Mouse (Mus musculus): ENCODE measurements around the gene Plekhm3. TPM values are rescaled to one million over a fixed set of nuclear protein-coding genes. Genes with fewer than 3 reads are reported as not detected.
"Not testable (repeated sequence)": the region's sequence is repeated elsewhere in the genome, so short reads cannot be mapped to it uniquely, and the experiment has no call there.

Plekhm3 gene
- total and polyA plus RNA-seq, 3 experiments = 3.0 to 25.8 (median 8.0) TPM

- H3K4me1 ChIP-seq (ENCODE audit: insufficient read depth, low read depth, low read length) = no peaks in the 10 kb centered on the region
- H3K36me3 ChIP-seq (replicated peaks) = no peaks in the 10 kb centered on the region
- H3K4me3 ChIP-seq (ENCODE audit: low read depth, low read length) = no peak overlapping the region
- ATAC-seq (ENCODE audit: extremely low read depth, insufficient number of reproducible peaks, low FRiP score, poor library complexity, severe bottlenecking) = no peak
- no peaks in the 10 kb centered on the region for H3K9me3 ChIP-seq (replicated peaks)
- no peak for TF ChIP-seq TAL1 (conservative IDR thresholded peaks at IDR 0.05; ENCODE audit: low read depth, low read length)
- TF ChIP-seq GATA1 (IDR thresholded peaks at IDR 0.05; ENCODE audit: borderline replicate concordance, low read length) = no peak
- no peak for TF ChIP-seq GATA2 (IDR thresholded peaks at IDR 0.05; ENCODE audit: borderline replicate concordance, low read depth, low read length)
- no peak for TF ChIP-seq POLR2AphosphoS5 (IDR thresholded peaks at IDR 0.05; ENCODE audit: insufficient replicate concordance, low read depth, low read length)
- no peak for TF ChIP-seq CTCF (IDR thresholded peaks at IDR 0.05; ENCODE audit: low read depth, low read length)
- H3K27me3 ChIP-seq (ENCODE audit: insufficient read depth, low read length) = peaks cover 22% of the 10 kb centered on the region
- DNase-seq (ENCODE audit: low spot score) = no peak
These were observed 21.7 kb upstream of the Plekhm3 start for GRCm38 (mm10) chr1:64978321-64978799.

DNA sequence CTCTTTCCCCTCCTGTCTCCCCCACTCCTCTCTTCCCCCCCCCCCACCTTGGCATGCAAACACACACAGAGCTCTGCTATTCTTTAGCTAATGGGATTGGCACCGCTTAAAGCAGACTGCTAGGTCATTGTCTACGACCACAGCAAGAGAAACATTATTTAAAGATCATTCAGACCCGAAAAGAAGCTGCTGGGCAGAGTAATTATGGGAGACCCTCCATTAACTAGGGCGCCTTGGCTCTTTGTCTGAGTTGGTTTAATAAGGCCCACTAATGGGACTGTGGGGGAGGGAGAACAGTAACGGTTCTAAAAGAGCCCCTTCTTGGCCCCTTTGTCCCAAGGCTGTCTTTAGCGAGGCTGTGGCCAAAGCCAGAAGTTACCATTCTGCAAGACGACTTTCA, 18.7 kb upstream of the Plekhm3 start:
- ATAC-seq (ENCODE audit: extremely low read depth, insufficient number of reproducible peaks, low FRiP score, poor library complexity, severe bottlenecking) = no peak
- Histone ChIP-seq H3K36me3 (replicated peaks) (no peaks in the 10 kb centered on the region), H3K4me1 (ENCODE audit: insufficient read depth, low read depth, low read length) (peaks cover 2% of the 10 kb centered on the region; the same call in 1 of the 2 replicates), H3K9me3 (replicated peaks) (no peaks in the 10 kb centered on the region), H3K4me3 (ENCODE audit: low read depth, low read length) (no peak overlapping the region), H3K27me3 (ENCODE audit: insufficient read depth, low read length) (peaks cover 34% of the 10 kb centered on the region)
- no peak for TF ChIP-seq GATA2 (IDR thresholded peaks at IDR 0.05; ENCODE audit: borderline replicate concordance, low read depth, low read length)
- TF ChIP-seq CTCF (IDR thresholded peaks at IDR 0.05; ENCODE audit: low read depth, low read length) = no peak
- TF ChIP-seq POLR2AphosphoS5 (IDR thresholded peaks at IDR 0.05; ENCODE audit: insufficient replicate concordance, low read depth, low read length) = no peak
- TF ChIP-seq GATA1 (IDR thresholded peaks at IDR 0.05; ENCODE audit: borderline replicate concordance, low read length) = no peak
- no peak for TF ChIP-seq TAL1 (conservative IDR thresholded peaks at IDR 0.05; ENCODE audit: low read depth, low read length)
- DNase-seq (ENCODE audit: low spot score) = no peak

- Histone ChIP-seq H3K4me3 (ENCODE audit: low read depth, low read length) (no peak overlapping the region), H3K27me3 (ENCODE audit: insufficient read depth, low read length) (peaks cover 24% of the 10 kb centered on the region), H3K9me3 (replicated peaks) (no peaks in the 10 kb centered on the region), H3K4me1 (ENCODE audit: insufficient read depth, low read depth, low read length) (peaks cover 2% of the 10 kb centered on the region; the same call in 1 of the 2 replicates), H3K36me3 (replicated peaks) (no peaks in the 10 kb centered on the region)
- DNase-seq (ENCODE audit: low spot score) (no peak), ATAC-seq (ENCODE audit: extremely low read depth, insufficient number of reproducible peaks, low FRiP score, poor library complexity, severe bottlenecking) (no peak)
- TF ChIP-seq GATA2 (IDR thresholded peaks at IDR 0.05; ENCODE audit: borderline replicate concordance, low read depth, low read length) (no peak), CTCF (IDR thresholded peaks at IDR 0.05; ENCODE audit: low read depth, low read length) (no peak), TAL1 (conservative IDR thresholded peaks at IDR 0.05; ENCODE audit: low read depth, low read length) (no peak), POLR2AphosphoS5 (IDR thresholded peaks at IDR 0.05; ENCODE audit: insufficient replicate concordance, low read depth, low read length) (no peak), GATA1 (IDR thresholded peaks at IDR 0.05; ENCODE audit: borderline replicate concordance, low read length) (no peak)
These were observed 14.1 kb upstream of the Plekhm3 start for GRCm38 (mm10) chr1:64970685-64971084.

GRCm38 (mm10) chr1:64957021-64957489, 431 bp upstream of the Plekhm3 start:
- H3K4me1 ChIP-seq (ENCODE audit: insufficient read depth, low read depth, low read length) = peaks cover 17% of the 10 kb centered on the region
- ATAC-seq (ENCODE audit: extremely low read depth, insufficient number of reproducible peaks, low FRiP score, poor library complexity, severe bottlenecking) = no peak
- TF ChIP-seq GATA1 (IDR thresholded peaks at IDR 0.05; ENCODE audit: borderline replicate concordance, low read length) (no peak), TAL1 (conservative IDR thresholded peaks at IDR 0.05; ENCODE audit: low read depth, low read length) (no peak), POLR2AphosphoS5 (IDR thresholded peaks at IDR 0.05; ENCODE audit: insufficient replicate concordance, low read depth, low read length) (no peak), CTCF (IDR thresholded peaks at IDR 0.05; ENCODE audit: low read depth, low read length) (no peak), GATA2 (IDR thresholded peaks at IDR 0.05; ENCODE audit: borderline replicate concordance, low read depth, low read length) (no peak)
- H3K4me3 ChIP-seq (ENCODE audit: low read depth, low read length) = peak overlapping the region; percentile 85
- 0 out of 2 replicates have a peak, but pooled peaks cover 2% of the 10 kb centered on the region for H3K27me3 ChIP-seq (ENCODE audit: insufficient read depth, low read length)
- no peaks in the 10 kb centered on the region for H3K36me3 ChIP-seq (replicated peaks)
- no peaks in the 10 kb centered on the region for H3K9me3 ChIP-seq (replicated peaks)
- DNase-seq (ENCODE audit: low spot score) = no peak

GRCm38 (mm10) chr1:64954786-64955185, 1.8 kb downstream of the Plekhm3 start:
- not testable (repeated sequence) for H3K27me3 ChIP-seq (ENCODE audit: insufficient read depth, low read length); DNase-seq (ENCODE audit: low spot score); H3K4me3 ChIP-seq (ENCODE audit: low read depth, low read length); H3K36me3 ChIP-seq (replicated peaks); H3K9me3 ChIP-seq (replicated peaks); ATAC-seq (ENCODE audit: extremely low read depth, insufficient number of reproducible peaks, low FRiP score, poor library complexity, severe bottlenecking)
- peaks cover 20% of the 10 kb centered on the region for H3K4me1 ChIP-seq (ENCODE audit: insufficient read depth, low read depth, low read length)

DNA sequence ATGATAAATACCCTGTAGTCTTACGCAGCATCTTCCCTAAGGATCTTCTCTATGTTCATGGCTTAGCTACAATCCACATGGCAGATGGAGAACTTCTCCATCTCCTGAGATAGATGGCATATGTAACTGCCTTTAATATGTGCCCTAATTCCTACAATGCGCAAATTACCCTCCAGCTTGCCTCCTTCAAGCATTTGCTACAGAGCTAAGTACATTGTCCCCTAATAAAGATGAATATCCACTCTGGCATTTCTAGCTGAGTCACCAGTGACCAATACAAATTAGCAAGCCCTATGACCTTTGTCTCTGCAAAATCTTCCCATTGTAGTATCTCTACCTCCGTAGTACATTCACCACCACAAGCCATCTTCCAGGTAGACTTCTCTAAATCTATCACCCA, 6.4 kb downstream of the Plekhm3 start:
- no peaks in the 10 kb centered on the region for H3K27me3 ChIP-seq (ENCODE audit: insufficient read depth, low read length)
- TF ChIP-seq POLR2AphosphoS5 (IDR thresholded peaks at IDR 0.05; ENCODE audit: insufficient replicate concordance, low read depth, low read length) = no peak
- H3K4me3 ChIP-seq (ENCODE audit: low read depth, low read length) = no peak overlapping the region
- DNase-seq (ENCODE audit: low spot score) (no peak), ATAC-seq (ENCODE audit: extremely low read depth, insufficient number of reproducible peaks, low FRiP score, poor library complexity, severe bottlenecking) (no peak)
- no peaks in the 10 kb centered on the region for H3K36me3 ChIP-seq (replicated peaks)
- H3K4me1 ChIP-seq (ENCODE audit: insufficient read depth, low read depth, low read length) = peaks cover 21% of the 10 kb centered on the region
- no peaks in the 10 kb centered on the region for H3K9me3 ChIP-seq (replicated peaks)

DNA sequence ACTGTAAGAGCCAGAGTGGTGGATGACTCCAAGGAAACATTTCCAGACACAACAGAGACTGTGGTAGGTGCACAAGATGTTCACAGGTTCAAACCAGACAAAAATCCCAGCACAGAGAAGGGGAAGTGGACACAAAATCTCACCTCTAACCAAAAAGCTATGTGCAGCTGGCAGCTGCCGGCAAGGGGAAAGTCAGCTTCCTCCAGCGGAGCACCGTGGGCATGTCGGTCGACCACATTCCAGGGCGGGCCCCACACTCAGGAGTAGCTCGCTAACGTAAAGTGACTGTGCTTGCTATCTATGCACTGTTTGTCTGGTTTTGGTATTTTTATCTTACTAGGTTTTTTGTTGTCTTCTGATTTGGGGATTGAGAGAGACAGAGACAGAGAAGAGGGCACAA, 7.2 kb downstream of the Plekhm3 start:
- ATAC-seq (ENCODE audit: extremely low read depth, insufficient number of reproducible peaks, low FRiP score, poor library complexity, severe bottlenecking) (no peak), DNase-seq (ENCODE audit: low spot score) (no peak)

More for the DNA sequence above, 7.2 kb downstream of the Plekhm3 start:
- TF ChIP-seq GATA2 (IDR thresholded peaks at IDR 0.05; ENCODE audit: borderline replicate concordance, low read depth, low read length) = no peak
- TF ChIP-seq TAL1 (conservative IDR thresholded peaks at IDR 0.05; ENCODE audit: low read depth, low read length) = no peak
- TF ChIP-seq POLR2AphosphoS5 (IDR thresholded peaks at IDR 0.05; ENCODE audit: insufficient replicate concordance, low read depth, low read length) = no peak
- TF ChIP-seq GATA1 (IDR thresholded peaks at IDR 0.05; ENCODE audit: borderline replicate concordance, low read length) = no peak
- no peak for TF ChIP-seq CTCF (IDR thresholded peaks at IDR 0.05; ENCODE audit: low read depth, low read length)
- H3K4me1 ChIP-seq (ENCODE audit: insufficient read depth, low read depth, low read length) = peaks cover 15% of the 10 kb centered on the region
- H3K9me3 ChIP-seq (replicated peaks) = no peaks in the 10 kb centered on the region
- H3K36me3 ChIP-seq (replicated peaks) = no peaks in the 10 kb centered on the region
- no peak overlapping the region for H3K4me3 ChIP-seq (ENCODE audit: low read depth, low read length)
- H3K27me3 ChIP-seq (ENCODE audit: insufficient read depth, low read length) = no peaks in the 10 kb centered on the region

All from G1E (cell line).